Mouse (Mus musculus): Measurements from ENCODE around the gene Dennd4a. TPM values are rescaled to one million over a fixed set of nuclear protein-coding genes. Genes with fewer than 3 reads are reported as not detected.

The Dennd4a gene
- total and polyA plus RNA-seq, 3 experiments = 22.6 to 41.1 (median 37.1) TPM

DNA sequence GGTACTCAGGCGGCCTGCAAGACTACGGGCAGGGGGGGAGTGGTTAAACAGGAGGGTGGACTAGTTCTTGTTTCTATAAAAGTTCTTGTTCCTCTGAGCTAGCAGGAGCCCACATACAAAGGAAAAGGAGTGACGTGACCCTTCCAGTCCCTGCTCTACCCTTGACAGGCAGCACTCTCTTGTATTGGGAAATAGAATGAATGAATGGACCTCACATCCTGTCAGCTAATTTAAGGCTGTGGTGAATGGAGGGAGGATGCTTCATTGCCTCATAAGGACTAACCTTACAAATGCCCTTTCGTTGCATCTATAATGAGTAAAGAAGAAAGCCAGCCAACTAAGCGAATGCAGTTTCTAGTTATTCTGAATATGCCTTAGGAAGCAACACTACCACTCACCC lies 114.6 kb downstream of the Dennd4a start:
- Histone ChIP-seq H3K27ac (ENCODE audit: insufficient read depth, low read depth) (no peak overlapping the region), H3K9me3 (replicated peaks; ENCODE audit: low read length) (no peaks in the 10 kb centered on the region), H3K36me3 (replicated peaks in 1 of 2; ENCODE audit: control insufficient read depth in 1 of 2, insufficient read depth in 1 of 2, low read length in 1 of 2) (peaks cover 24 to 39% of the 10 kb centered on the region in 2 experiments), H3K4me3 (replicated peaks in 1 of 3; ENCODE audit: low read depth in 2 of 3, low read length in 2 of 3, poor library complexity in 1 of 3) (no peak overlapping the region), H3K4me1 (ENCODE audit: control insufficient read depth in 1 of 2, insufficient read depth in 2 of 2) (peaks cover 0 to 13% of the 10 kb centered on the region in 2 experiments; a peak in 2 of 4 replicates), H3K79me2 (replicated peaks; ENCODE audit: control insufficient read depth, extremely low read depth, insufficient read depth, poor library complexity, severe bottlenecking) (no peaks in the 10 kb centered on the region), H3K4me2 (ENCODE audit: insufficient read depth, low read depth, poor library complexity, severe bottlenecking) (no peak overlapping the region), H3K9ac (ENCODE audit: insufficient read depth, low read depth) (no peak overlapping the region), H3K27me3 (replicated peaks) (no peaks in the 10 kb centered on the region)
- DNase-seq (ENCODE audit: extremely low read depth) = no peak
- in situ Hi-C loops (cut with MboI; ENCODE audit: low pct_ligation_motif_present, low pct_unique_long_range_greater_than_20kb, low sequenced_read_pairs) (loop anchor here (25.0 kb wide), 1 partner anchor 613 kb away; no protein-coding TSS in a partner anchor), dilution Hi-C loops (cut with MboI; ENCODE audit: extremely low pct_ligation_motif_present, extremely low pct_unique_long_range_greater_than_20kb, low sequenced_read_pairs) (no loop called here)
- no peak for TF ChIP-seq RCOR1 (conservative IDR thresholded peaks at IDR 0.05; ENCODE audit: low read depth, low read length)
- no peak for TF ChIP-seq MXI1 (IDR thresholded peaks at IDR 0.05; ENCODE audit: low read depth, low read length)
- no peak for TF ChIP-seq TBP (conservative IDR thresholded peaks at IDR 0.05; ENCODE audit: low read depth, low read length)
- no peak for TF ChIP-seq NRF1 (IDR thresholded peaks at IDR 0.05; ENCODE audit: low read depth, low read length)
- TF ChIP-seq ZMIZ1 (IDR thresholded peaks at IDR 0.05; ENCODE audit: low read depth, low read length) = no peak
- TF ChIP-seq POLR2A (IDR thresholded peaks at IDR 0.05; ENCODE audit: low read depth, low read length) = no peak
- TF ChIP-seq EP300 (IDR thresholded peaks at IDR 0.05; ENCODE audit: low read length) = no peak
- no peak for TF ChIP-seq ETS1 (conservative IDR thresholded peaks at IDR 0.05; ENCODE audit: low read depth, low read length)

DNA sequence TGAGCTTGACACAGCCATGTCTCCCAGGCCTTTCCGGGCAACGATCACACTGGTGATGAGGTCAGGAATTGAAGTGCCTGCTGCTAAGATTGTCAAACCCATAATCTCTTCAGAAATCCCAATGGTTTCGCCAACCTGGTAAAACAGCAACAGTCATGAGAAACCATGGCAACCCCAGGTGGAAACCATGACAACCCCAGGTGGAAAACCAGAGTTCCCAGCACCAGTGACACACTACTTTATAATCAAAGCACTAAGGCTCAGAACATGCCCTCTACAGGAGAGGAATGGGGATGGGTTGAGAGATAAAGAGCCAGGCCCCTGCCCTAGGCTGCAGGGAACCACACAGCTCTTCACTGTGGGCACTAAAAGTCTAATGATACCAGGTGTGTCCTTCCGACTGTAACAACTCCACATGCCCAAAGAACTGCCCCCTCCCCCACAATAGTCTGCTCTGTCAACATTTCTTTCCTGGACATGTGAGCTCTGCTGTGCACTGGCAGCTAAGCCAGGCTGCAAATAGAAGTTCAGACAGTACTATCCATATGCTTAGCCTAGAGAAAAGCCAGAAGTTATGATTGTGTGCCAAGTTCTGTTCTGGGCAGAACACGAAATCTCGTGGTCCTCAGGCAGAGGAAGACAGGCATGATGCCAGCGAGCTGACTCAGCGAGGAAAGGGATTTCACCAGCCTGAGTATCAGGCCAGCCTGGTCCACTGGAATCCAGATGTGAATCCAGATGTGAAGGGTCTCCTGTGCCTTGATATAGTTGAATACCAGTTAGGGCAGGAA lies 115.3 kb downstream of the Dennd4a start:
- dilution Hi-C loops (cut with MboI; ENCODE audit: extremely low pct_ligation_motif_present, extremely low pct_unique_long_range_greater_than_20kb, low sequenced_read_pairs) = no loop called here
- H3K4me1 ChIP-seq (ENCODE audit: control insufficient read depth in 1 of 2, insufficient read depth in 2 of 2) = peaks cover 0 to 13% of the 10 kb centered on the region in 2 experiments; a peak in 2 of 4 replicates
- in situ Hi-C loops (cut with MboI; ENCODE audit: low pct_ligation_motif_present, low pct_unique_long_range_greater_than_20kb, low sequenced_read_pairs) = loop anchor here (25.0 kb wide), 1 partner anchor 614 kb away; no protein-coding TSS in a partner anchor
- no peak for DNase-seq (ENCODE audit: extremely low read depth)
- H3K4me3 ChIP-seq (replicated peaks in 1 of 3; ENCODE audit: low read depth in 2 of 3, low read length in 2 of 3, poor library complexity in 1 of 3) = no peak overlapping the region
- no peak overlapping the region for H3K4me2 ChIP-seq (ENCODE audit: insufficient read depth, low read depth, poor library complexity, severe bottlenecking)
- H3K36me3 ChIP-seq (replicated peaks in 1 of 2; ENCODE audit: control insufficient read depth in 1 of 2, insufficient read depth in 1 of 2, low read length in 1 of 2) = peaks cover 17 to 33% of the 10 kb centered on the region in 2 experiments
- H3K27ac ChIP-seq (ENCODE audit: insufficient read depth, low read depth) = no peak overlapping the region
- no peaks in the 10 kb centered on the region for H3K27me3 ChIP-seq (replicated peaks)
- H3K9me3 ChIP-seq (replicated peaks; ENCODE audit: low read length) = no peaks in the 10 kb centered on the region
- H3K79me2 ChIP-seq (replicated peaks; ENCODE audit: control insufficient read depth, extremely low read depth, insufficient read depth, poor library complexity, severe bottlenecking) = no peaks in the 10 kb centered on the region
- TF ChIP-seq MAX (IDR thresholded peaks at IDR 0.05; ENCODE audit: low read length) (no peak), POLR2AphosphoS2 (IDR thresholded peaks at IDR 0.05; ENCODE audit: low read depth, low read length) (peak; percentile 81), MYC (IDR thresholded peaks at IDR 0.05; ENCODE audit: low read depth, low read length) (no peak), CTCF (conservative IDR thresholded peaks at IDR 0.05 in 1 of 2, IDR thresholded peaks at IDR 0.05 in 1 of 2; ENCODE audit: low read depth in 2 of 2, low read length in 2 of 2) (no peak), MAFK (IDR thresholded peaks at IDR 0.05; ENCODE audit: insufficient replicate concordance, low read length) (peak; percentile 49; the same call in 1 of the 2 replicates)
- H3K9ac ChIP-seq (ENCODE audit: insufficient read depth, low read depth) = no peak overlapping the region

All from CH12.LX (cell line).